Comparison of ENCODE assay signal across 15 mouse cellular contexts in the genomic region with DNA sequence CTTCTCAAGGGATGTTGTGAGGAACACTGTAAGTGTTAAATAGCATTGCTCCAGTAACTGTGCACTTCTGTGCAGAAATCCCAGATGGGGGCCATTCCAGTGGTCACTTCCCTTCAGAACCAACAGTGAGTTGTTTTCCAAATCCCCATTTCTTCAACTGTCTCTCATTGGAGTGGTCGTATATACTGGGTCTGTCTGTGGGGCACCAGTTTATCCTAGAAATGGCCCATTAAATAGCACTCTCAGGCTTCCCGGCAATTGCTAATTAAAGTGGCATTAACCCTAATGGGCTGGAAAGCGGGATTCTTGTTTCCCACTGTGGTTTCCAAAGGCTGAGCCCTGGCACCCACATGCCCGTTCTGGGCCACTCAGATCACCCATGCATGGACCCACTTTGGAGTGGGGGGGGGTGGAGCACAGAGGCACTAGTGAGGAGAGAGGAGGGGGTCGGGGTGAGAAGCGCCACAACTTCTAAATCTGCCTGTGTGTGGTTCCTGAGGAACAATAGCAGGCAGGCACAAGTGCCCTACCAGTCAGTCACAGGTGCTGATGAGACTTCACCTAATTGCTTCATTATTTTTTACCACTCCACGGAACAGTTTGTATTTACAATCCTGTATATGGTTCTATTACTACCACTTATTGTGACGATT.
DNase-seq lines count a peak whose midpoint lies in the region; ATAC-seq and TF ChIP-seq lines count a peak whose summit lies in the region.
"Had no signal": no experiment of that assay in that cellular context is flagged by ENCODE, and none has a peak within 500 bp of the region (broad histone marks: within the 10 kb centered on the region; RNA-seq: fewer than 3 reads in every experiment).

No protein-coding gene starts in this region.

- peaks cover 54% of the 10 kb centered on the region for H3K27me3 ChIP-seq in hindbrain, embryonic 13.5 days
- H3K27me3 ChIP-seq in hindbrain, embryonic 16.5 days (replicated peaks; ENCODE audit: control insufficient read depth, insufficient read depth, low read length), result peaks cover 13% of the 10 kb centered on the region
- H3K27me3 ChIP-seq in Patski, result no peaks in the 10 kb centered on the region
- H3K27me3 ChIP-seq in forebrain, embryonic 11.5 days (ENCODE audit: control insufficient read depth, insufficient read depth, low read length), result peaks cover 4% of the 10 kb centered on the region

- no peak for TF ChIP-seq CTCF in Patski (IDR thresholded peaks at IDR 0.05)

- ATAC-seq in hindbrain, embryonic 13.5 days (ENCODE audit: low FRiP score), result 0 out of 2 replicates have a peak, but pooled peaks have one; percentile 21
- no peak for ATAC-seq in hindbrain, embryonic 16.5 days
- ATAC-seq in Patski, result peak; percentile 53
- ATAC-seq in forebrain, embryonic 11.5 days (replicated peaks; ENCODE audit: low FRiP score), result peak; percentile 57
- no peak for ATAC-seq in activated CD4-positive, CD25-positive, alpha-beta regulatory T cell, adult 4 months

- H3K27ac ChIP-seq in hindbrain, embryonic 13.5 days, result no peak overlapping the region
- no peak overlapping the region for H3K27ac ChIP-seq in hindbrain, embryonic 16.5 days (ENCODE audit: low read depth, low read length)
- peak overlapping the region; percentile 32; the same call in 1 of the 2 replicates for H3K27ac ChIP-seq in forebrain, embryonic 11.5 days (ENCODE audit: low read depth, low read length)
- H3K27ac ChIP-seq: macrophage had no signal

- H3K9me3 ChIP-seq in hindbrain, embryonic 13.5 days, result no peaks in the 10 kb centered on the region
- H3K9me3 ChIP-seq in hindbrain, embryonic 16.5 days (ENCODE audit: control insufficient read depth, low read length), result no peaks in the 10 kb centered on the region
- H3K9me3 ChIP-seq in forebrain, embryonic 11.5 days (ENCODE audit: control insufficient read depth, low read length), result no peaks in the 10 kb centered on the region

- H3K4me3 ChIP-seq in hindbrain, embryonic 13.5 days, result no peak overlapping the region
- no peak overlapping the region for H3K4me3 ChIP-seq in hindbrain, embryonic 16.5 days (ENCODE audit: low read length)
- H3K4me3 ChIP-seq in forebrain, embryonic 11.5 days (ENCODE audit: low read depth, low read length), result no peak overlapping the region

- DNase-seq in Patski (ENCODE audit: low read depth, low spot score), result peak; percentile 73
- peak; percentile 74 for DNase-seq in forebrain, embryonic 11.5 days (ENCODE audit: low spot score)
- DNase-seq in kidney, postnatal 36 days, result peak; percentile 10 to 20
- DNase-seq in layer of hippocampus, postnatal 25 days (ENCODE audit: extremely low spot score in 1 of 2, low spot score in 1 of 2), result no peak
- no peak for DNase-seq in natural killer cell, adult 2 months (ENCODE audit: low spot score in 2 of 2)
- DNase-seq: adrenal gland, postnatal 36 days; B cell, adult 2 months; cerebellum, postnatal 36 days; heart, adult 18-20 months; layer of hippocampus, adult 9-11 months; thymus, adult 2 months had no signal

- no peak overlapping the region for H3K4me2 ChIP-seq in hindbrain, embryonic 13.5 days
- no peak overlapping the region for H3K4me2 ChIP-seq in hindbrain, embryonic 16.5 days (ENCODE audit: low read length)
- peak overlapping the region; percentile 24; the same call in 1 of the 2 replicates for H3K4me2 ChIP-seq in forebrain, embryonic 11.5 days (ENCODE audit: low read depth, low read length, severe bottlenecking)

- no peaks in the 10 kb centered on the region for H3K36me3 ChIP-seq in hindbrain, embryonic 13.5 days
- no peaks in the 10 kb centered on the region for H3K36me3 ChIP-seq in hindbrain, embryonic 16.5 days (ENCODE audit: control insufficient read depth, insufficient read depth, low read length)
- H3K36me3 ChIP-seq in forebrain, embryonic 11.5 days (ENCODE audit: control insufficient read depth, insufficient read depth, low read length), result no peaks in the 10 kb centered on the region; the same call in 1 of the 2 replicates

- in situ Hi-C loops in Patski (cut with MboI; ENCODE audit: low pct_unique_long_range_greater_than_20kb), result loop anchor here (5.0 kb wide), 2 partner anchors 164 to 401 kb away; no protein-coding TSS in a partner anchor

- CTCF ChIA-PET in Patski (lab: Charles Lee), result no interaction called here

- WGBS in hindbrain, embryonic 13.5 days, result 30% methylated on average over 8 of the region's 8 CpGs
- 27% methylated on average over 8 of the region's 8 CpGs for WGBS in hindbrain, embryonic 16.5 days
- WGBS in forebrain, embryonic 11.5 days, result 11% methylated on average over 8 of the region's 8 CpGs

- peaks cover 12% of the 10 kb centered on the region for H3K4me1 ChIP-seq in hindbrain, embryonic 13.5 days (replicated peaks)
- H3K4me1 ChIP-seq in hindbrain, embryonic 16.5 days (ENCODE audit: control insufficient read depth, insufficient read depth, low read depth, low read length), result no peaks in the 10 kb centered on the region
- peaks cover 7% of the 10 kb centered on the region for H3K4me1 ChIP-seq in forebrain, embryonic 11.5 days (replicated peaks; ENCODE audit: control insufficient read depth, insufficient read depth, low read length)

- POLR2A ChIA-PET in Patski (lab: Charles Lee), result no interaction called here

- no peak overlapping the region for H3K9ac ChIP-seq in hindbrain, embryonic 13.5 days
- H3K9ac ChIP-seq in hindbrain, embryonic 16.5 days (ENCODE audit: low read depth, low read length), result no peak overlapping the region
- H3K9ac ChIP-seq in forebrain, embryonic 11.5 days (ENCODE audit: low read length), result no peak overlapping the region

Comparison
In these comparisons a context has a peak if more than half of its experiments do, and no peak if none do; other contexts are left out.
1. ATAC-seq: peak in hindbrain, embryonic 13.5 days (single experiment), Patski (single experiment) and forebrain, embryonic 11.5 days (single experiment); none in hindbrain, embryonic 16.5 days (single experiment) and activated CD4-positive, CD25-positive, alpha-beta regulatory T cell, adult 4 months (single experiment).
2. DNase-seq: peak in Patski (single experiment), forebrain, embryonic 11.5 days (single experiment) and kidney, postnatal 36 days (2 of 2); none in layer of hippocampus, postnatal 25 days (0 of 2) and natural killer cell, adult 2 months (0 of 2).